10 mouse cellular contexts compared by ENCODE assay signal in genomic region chr4:47093161-47093560, GRCm38 (mm10). TPM values are rescaled to one million over a fixed set of nuclear protein-coding genes. Genes with fewer than 3 reads are reported as not detected.
A peak's percentile ranks its signal among the peaks of the same experiment; 100 is the strongest.
DNase-seq lines count a peak whose midpoint lies in the region; ATAC-seq and TF ChIP-seq lines count a peak whose summit lies in the region.
"Had no signal": no experiment of that assay in that cellular context is flagged by ENCODE, and none has a peak within 500 bp of the region (broad histone marks: within the 10 kb centered on the region; RNA-seq: fewer than 3 reads in every experiment).

No protein-coding gene starts in this region.

- DNase-seq in embryo, embryonic 11 days = peak; percentile 8
- no peak for DNase-seq in hindbrain, postnatal 0 days (ENCODE audit: low spot score)
- DNase-seq in neural tube, embryonic 11.5 days (ENCODE audit: low spot score) = peak; percentile 23
- no peak for DNase-seq in layer of hippocampus, postnatal 10 days (ENCODE audit: low spot score in 2 of 2)
- DNase-seq in liver, postnatal 0 days = no peak
- DNase-seq in kidney, adult 9 months = no peak
- DNase-seq: right cerebral cortex, postnatal 4 days had no signal

- no peaks in the 10 kb centered on the region for H3K9me3 ChIP-seq in forebrain, embryonic 12.5 days
- H3K9me3 ChIP-seq in forebrain, embryonic 16.5 days (ENCODE audit: control insufficient read depth, low read length) = no peaks in the 10 kb centered on the region
- no peaks in the 10 kb centered on the region for H3K9me3 ChIP-seq in hindbrain, postnatal 0 days (ENCODE audit: low read length)
- H3K9me3 ChIP-seq in neural tube, embryonic 11.5 days (ENCODE audit: control insufficient read depth, low read length) = no peaks in the 10 kb centered on the region
- H3K9me3 ChIP-seq in liver, postnatal 0 days (ENCODE audit: low read length) = no peaks in the 10 kb centered on the region

- ATAC-seq in forebrain, embryonic 12.5 days (ENCODE audit: low FRiP score) = no peak
- ATAC-seq in forebrain, embryonic 16.5 days = no peak
- ATAC-seq in hindbrain, postnatal 0 days = no peak
- no peak for ATAC-seq in neural tube, embryonic 11.5 days (ENCODE audit: insufficient read depth, low FRiP score, low TSS enrichment)
- ATAC-seq in liver, postnatal 0 days = no peak

- H3K36me3 ChIP-seq in forebrain, embryonic 12.5 days (replicated peaks) = no peaks in the 10 kb centered on the region
- no peaks in the 10 kb centered on the region for H3K36me3 ChIP-seq in forebrain, embryonic 16.5 days (ENCODE audit: control insufficient read depth, insufficient read depth)
- no peaks in the 10 kb centered on the region for H3K36me3 ChIP-seq in hindbrain, postnatal 0 days (ENCODE audit: insufficient read depth, low read length)
- no peaks in the 10 kb centered on the region for H3K36me3 ChIP-seq in neural tube, embryonic 11.5 days (ENCODE audit: control insufficient read depth, insufficient read depth, low read length)
- H3K36me3 ChIP-seq in liver, postnatal 0 days (replicated peaks; ENCODE audit: insufficient read depth, low read length) = no peaks in the 10 kb centered on the region

- H3K4me2 ChIP-seq in forebrain, embryonic 12.5 days = peak overlapping the region; percentile 100; the same call in 1 of the 2 replicates
- no peak overlapping the region for H3K4me2 ChIP-seq in forebrain, embryonic 16.5 days (ENCODE audit: low read length)
- H3K4me2 ChIP-seq in hindbrain, postnatal 0 days (ENCODE audit: low read depth, low read length) = peak overlapping the region; percentile 99
- H3K4me2 ChIP-seq in neural tube, embryonic 11.5 days (ENCODE audit: low read depth) = no peak overlapping the region; the same call in 1 of the 2 replicates
- no peak overlapping the region for H3K4me2 ChIP-seq in liver, postnatal 0 days (ENCODE audit: low read depth, low read length)

- H3K27me3 ChIP-seq in forebrain, embryonic 12.5 days = peaks cover 40% of the 10 kb centered on the region
- H3K27me3 ChIP-seq in forebrain, embryonic 16.5 days (replicated peaks; ENCODE audit: control insufficient read depth, insufficient read depth, low read length) = peaks cover 11% of the 10 kb centered on the region
- 0 out of 2 replicates have a peak, but pooled peaks cover 8% of the 10 kb centered on the region for H3K27me3 ChIP-seq in hindbrain, postnatal 0 days (ENCODE audit: insufficient read depth, low read length)
- H3K27me3 ChIP-seq in neural tube, embryonic 11.5 days (ENCODE audit: control insufficient read depth, insufficient read depth, low read length) = peaks cover 16% of the 10 kb centered on the region
- H3K27me3 ChIP-seq in liver, postnatal 0 days (ENCODE audit: insufficient read depth, low read length) = peaks cover 37% of the 10 kb centered on the region

- peak overlapping the region; percentile 74 for H3K4me3 ChIP-seq in forebrain, embryonic 12.5 days (replicated peaks)
- no peak overlapping the region for H3K4me3 ChIP-seq in forebrain, embryonic 16.5 days (replicated peaks; ENCODE audit: low read length)
- no peak overlapping the region for H3K4me3 ChIP-seq in hindbrain, postnatal 0 days (ENCODE audit: low read length)
- H3K4me3 ChIP-seq in neural tube, embryonic 11.5 days (ENCODE audit: low read depth, low read length) = no peak overlapping the region
- H3K4me3 ChIP-seq in liver, postnatal 0 days (ENCODE audit: low read depth, low read length) = no peak overlapping the region

- no peak overlapping the region for H3K27ac ChIP-seq in forebrain, embryonic 12.5 days
- H3K27ac ChIP-seq in forebrain, embryonic 16.5 days (ENCODE audit: low read length) = no peak overlapping the region
- H3K27ac ChIP-seq in hindbrain, postnatal 0 days = no peak overlapping the region
- H3K27ac ChIP-seq in neural tube, embryonic 11.5 days (ENCODE audit: low read depth, low read length) = no peak overlapping the region
- H3K27ac ChIP-seq in liver, postnatal 0 days (ENCODE audit: low read depth) = no peak overlapping the region

- H3K9ac ChIP-seq in forebrain, embryonic 12.5 days = no peak overlapping the region
- H3K9ac ChIP-seq in forebrain, embryonic 16.5 days (replicated peaks; ENCODE audit: low read depth, low read length) = no peak overlapping the region
- no peak overlapping the region for H3K9ac ChIP-seq in hindbrain, postnatal 0 days (replicated peaks; ENCODE audit: low read length)
- H3K9ac ChIP-seq in neural tube, embryonic 11.5 days (ENCODE audit: low read length) = no peak overlapping the region
- H3K9ac ChIP-seq in liver, postnatal 0 days (replicated peaks) = no peak overlapping the region
- H3K9ac ChIP-seq: lung, embryonic 14.5 days had no signal

- peaks cover 23% of the 10 kb centered on the region for H3K4me1 ChIP-seq in forebrain, embryonic 12.5 days
- peaks cover 8% of the 10 kb centered on the region for H3K4me1 ChIP-seq in forebrain, embryonic 16.5 days (replicated peaks; ENCODE audit: control insufficient read depth, insufficient read depth, low read length)
- H3K4me1 ChIP-seq in hindbrain, postnatal 0 days (ENCODE audit: insufficient read depth, low read length) = peaks cover 7% of the 10 kb centered on the region
- peaks cover 7% of the 10 kb centered on the region; the same call in 1 of the 2 replicates for H3K4me1 ChIP-seq in neural tube, embryonic 11.5 days (ENCODE audit: control insufficient read depth, insufficient read depth, low read length)
- peaks cover 7% of the 10 kb centered on the region for H3K4me1 ChIP-seq in liver, postnatal 0 days (ENCODE audit: insufficient read depth)

- WGBS in forebrain, embryonic 12.5 days = 12% methylated on average over 9 of the region's 9 CpGs
- 24% methylated on average over 9 of the region's 9 CpGs for WGBS in forebrain, embryonic 16.5 days
- WGBS in hindbrain, postnatal 0 days = 28% methylated on average over 9 of the region's 9 CpGs
- 27% methylated on average over 9 of the region's 9 CpGs for WGBS in neural tube, embryonic 11.5 days
- WGBS in liver, postnatal 0 days (ENCODE audit: insufficient replicate concordance) = 53% methylated on average over 9 of the region's 9 CpGs

- no peak for TF ChIP-seq EP300 in liver, postnatal 0 days (IDR thresholded peaks at IDR 0.05; ENCODE audit: low read depth)

- no peak for TF ChIP-seq CTCF in hindbrain, postnatal 0 days (IDR thresholded peaks at IDR 0.05; ENCODE audit: low read depth)
- no peak for TF ChIP-seq CTCF in liver, postnatal 0 days (IDR thresholded peaks at IDR 0.05; ENCODE audit: low read depth)

RNA-seq across cellular contexts. Expression of gene Galnt12, which starts 1.5 kb away (rescaled TPM):
- polyA plus RNA-seq in forebrain, embryonic 12.5 days (2016; fragmentation: Nextera tagmentation; extraction: Ambion mirVana) = 3.8 and 4.4 TPM in 2 replicates
- 0.50 and 0.85 TPM in 2 replicates for polyA plus RNA-seq in forebrain, embryonic 16.5 days (2015; fragmentation: Nextera tagmentation; extraction: Ambion mirVana)
- 1.5 and 1.7 TPM in 2 replicates for total RNA-seq in hindbrain, postnatal 0 days (2014; rRNA removed)
- polyA plus RNA-seq in hindbrain, postnatal 0 days (2015; fragmentation: Nextera tagmentation; extraction: Ambion mirVana) = 1.2 and 1.4 TPM in 2 replicates
- polyA plus RNA-seq in neural tube, embryonic 11.5 days (2014; fragmentation: Nextera tagmentation; extraction: Ambion mirVana) = 3.0 and 3.7 TPM in 2 replicates
- total RNA-seq in layer of hippocampus, postnatal 10 days (2021) = 1 to 10 TPM in 1 of 2 experiments, under 1 TPM in 1; 0.60 to 1.0 TPM
- 0.63 and 0.69 TPM in 2 replicates for polyA plus RNA-seq in liver, postnatal 0 days (2015; fragmentation: Nextera tagmentation; extraction: Ambion mirVana)

RNA-seq across cellular contexts. Expression of gene Anks6, which starts 35.9 kb away (rescaled TPM):
- 5.6 and 6.1 TPM in 2 replicates for polyA plus RNA-seq in forebrain, embryonic 12.5 days (2016; fragmentation: Nextera tagmentation; extraction: Ambion mirVana)
- polyA plus RNA-seq in forebrain, embryonic 16.5 days (2015; fragmentation: Nextera tagmentation; extraction: Ambion mirVana) = 4.6 and 4.9 TPM in 2 replicates
- total RNA-seq in hindbrain, postnatal 0 days (2014; rRNA removed) = 11.1 and 13.4 TPM in 2 replicates
- polyA plus RNA-seq in hindbrain, postnatal 0 days (2015; fragmentation: Nextera tagmentation; extraction: Ambion mirVana) = 3.0 and 3.2 TPM in 2 replicates
- polyA plus RNA-seq in neural tube, embryonic 11.5 days (2014; fragmentation: Nextera tagmentation; extraction: Ambion mirVana) = 4.1 and 4.2 TPM in 2 replicates
- 10 to 100 TPM; 21.6 to 25.5 TPM for total RNA-seq in layer of hippocampus, postnatal 10 days (2021)
- 0.07 and 0.14 TPM in 2 replicates for polyA plus RNA-seq in liver, postnatal 0 days (2015; fragmentation: Nextera tagmentation; extraction: Ambion mirVana)

Comparison
In these comparisons a context has a peak if more than half of its experiments do, and no peak if none do; other contexts are left out.
1. H3K4me2 ChIP-seq: peak in forebrain, embryonic 12.5 days (single experiment) and hindbrain, postnatal 0 days (single experiment); none in forebrain, embryonic 16.5 days (single experiment), neural tube, embryonic 11.5 days (single experiment) and liver, postnatal 0 days (single experiment).
2. DNase-seq: peak in embryo, embryonic 11 days (single experiment) and neural tube, embryonic 11.5 days (single experiment); none in hindbrain, postnatal 0 days (single experiment), layer of hippocampus, postnatal 10 days (0 of 2), liver, postnatal 0 days (single experiment) and kidney, adult 9 months (single experiment).